Mouse (Mus musculus): ENCODE results near the gene Skp2.

The Skp2 gene

DNA sequence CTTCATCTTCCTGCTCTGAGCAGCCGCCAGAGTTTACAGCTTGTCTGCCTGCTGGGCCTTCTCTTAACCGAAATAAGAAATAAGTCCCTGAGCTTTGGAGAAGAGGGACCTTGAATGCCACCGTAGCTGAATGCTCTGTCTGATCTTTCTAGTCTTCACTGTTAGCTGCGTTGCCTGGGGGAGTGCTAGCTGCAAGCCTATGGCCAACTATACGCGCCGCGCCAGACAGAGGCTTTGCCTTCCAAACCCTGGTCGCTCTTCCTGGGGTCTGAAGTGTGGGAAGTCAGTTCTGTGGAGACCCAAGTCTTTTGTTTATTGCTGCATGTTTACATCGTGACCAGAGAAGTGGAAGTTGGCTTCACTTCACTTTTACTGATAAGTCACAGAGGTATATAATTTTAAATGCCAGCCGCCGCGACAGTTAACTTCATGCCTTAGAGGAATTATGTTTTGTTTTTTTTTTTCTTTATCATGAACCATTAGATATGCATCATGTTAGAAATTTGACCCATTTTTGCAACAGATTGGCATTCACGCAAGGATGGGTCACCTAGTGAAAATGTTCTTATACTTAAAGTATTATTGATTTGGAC, 79.5 kb downstream of the Skp2 start:
- no peak for DNase-seq (ENCODE audit: low spot score in 2 of 2)

GRCm38 (mm10) chr15:9074671-9075070, 80.6 kb downstream of the Skp2 start:
- DNase-seq (ENCODE audit: low spot score in 2 of 2) = no peak

GRCm38 (mm10) chr15:9074139-9074538, 81.1 kb downstream of the Skp2 start:
- no peak for DNase-seq (ENCODE audit: low spot score in 2 of 2)

DNA sequence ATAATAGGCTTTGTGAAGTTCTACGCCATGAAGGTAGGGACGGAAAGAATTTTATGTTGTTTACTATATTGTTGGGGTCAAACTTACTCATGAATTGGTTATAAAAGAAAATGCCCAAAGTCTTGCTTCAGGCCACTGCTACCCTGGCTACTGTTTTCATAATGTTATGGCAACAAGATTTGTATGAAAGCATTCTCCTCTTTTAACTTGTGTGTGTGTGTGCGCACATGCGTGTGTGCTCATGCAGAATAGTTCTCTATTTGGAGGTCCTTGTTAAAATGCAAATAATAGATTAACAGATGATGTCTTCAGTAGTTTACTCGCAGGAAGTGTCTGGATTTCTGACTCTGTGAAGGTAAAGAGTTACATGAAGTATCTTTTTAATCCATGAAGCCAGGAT, 81.5 kb downstream of the Skp2 start:
- DNase-seq (ENCODE audit: low spot score in 2 of 2) = no peak

GRCm38 (mm10) chr15:9073067-9073608, 82.1 kb downstream of the Skp2 start:
- DNase-seq (ENCODE audit: low spot score in 2 of 2) = no peak

- no peak for DNase-seq (ENCODE audit: low spot score in 2 of 2)
Observed at GRCm38 (mm10) chr15:9072630-9073029, 82.6 kb downstream of the Skp2 start.

DNA sequence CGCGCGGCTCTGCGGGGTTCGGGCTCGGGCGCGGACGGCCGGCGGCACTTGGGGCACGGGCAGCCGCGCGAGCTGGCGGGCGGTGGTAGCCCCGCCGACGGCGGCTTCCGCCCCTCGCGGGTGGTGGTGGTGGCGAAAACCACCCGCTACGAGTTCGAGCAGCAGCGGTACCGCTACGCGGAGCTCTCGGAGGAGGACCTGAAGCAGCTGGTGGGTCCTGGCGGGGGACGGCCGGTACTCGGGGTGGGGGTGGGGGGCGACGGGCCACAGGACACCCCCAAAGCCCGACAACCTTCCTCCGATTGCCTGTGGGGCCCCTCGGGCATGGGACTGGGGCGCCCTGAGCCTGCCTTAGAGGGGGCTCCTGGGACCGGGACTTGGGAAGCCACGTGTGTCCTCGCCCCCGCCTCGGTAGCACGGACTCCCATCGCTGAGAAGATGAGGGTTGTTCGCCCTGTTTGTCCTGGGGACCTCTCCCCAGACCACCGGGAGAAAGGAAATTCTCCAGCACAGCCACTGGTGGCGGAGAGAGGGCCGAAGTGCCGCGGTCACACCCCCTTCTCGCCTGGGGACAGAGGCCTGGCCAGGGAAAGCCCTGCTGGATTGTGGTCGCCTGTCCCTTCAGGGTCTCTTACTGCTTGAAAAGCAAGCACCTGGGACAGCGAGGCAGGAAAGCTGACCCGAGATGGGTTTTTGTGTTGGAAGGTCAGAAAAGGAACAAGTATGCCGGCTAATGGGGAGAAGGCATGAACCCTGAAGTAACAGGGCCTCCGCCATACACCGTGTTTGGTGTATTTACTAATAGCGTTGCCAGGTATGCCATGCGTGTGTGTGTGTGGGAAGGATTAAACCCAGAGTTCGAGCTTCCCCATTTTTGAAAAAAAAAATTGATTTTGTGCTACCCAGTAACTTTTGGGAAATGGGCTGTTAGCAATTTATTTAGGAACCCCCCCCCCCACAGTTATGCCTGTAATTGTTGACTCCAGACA, 83.4 kb downstream of the Skp2 start:
- DNase-seq (ENCODE audit: low spot score in 2 of 2) = peak; percentile 20 to 60

DNA sequence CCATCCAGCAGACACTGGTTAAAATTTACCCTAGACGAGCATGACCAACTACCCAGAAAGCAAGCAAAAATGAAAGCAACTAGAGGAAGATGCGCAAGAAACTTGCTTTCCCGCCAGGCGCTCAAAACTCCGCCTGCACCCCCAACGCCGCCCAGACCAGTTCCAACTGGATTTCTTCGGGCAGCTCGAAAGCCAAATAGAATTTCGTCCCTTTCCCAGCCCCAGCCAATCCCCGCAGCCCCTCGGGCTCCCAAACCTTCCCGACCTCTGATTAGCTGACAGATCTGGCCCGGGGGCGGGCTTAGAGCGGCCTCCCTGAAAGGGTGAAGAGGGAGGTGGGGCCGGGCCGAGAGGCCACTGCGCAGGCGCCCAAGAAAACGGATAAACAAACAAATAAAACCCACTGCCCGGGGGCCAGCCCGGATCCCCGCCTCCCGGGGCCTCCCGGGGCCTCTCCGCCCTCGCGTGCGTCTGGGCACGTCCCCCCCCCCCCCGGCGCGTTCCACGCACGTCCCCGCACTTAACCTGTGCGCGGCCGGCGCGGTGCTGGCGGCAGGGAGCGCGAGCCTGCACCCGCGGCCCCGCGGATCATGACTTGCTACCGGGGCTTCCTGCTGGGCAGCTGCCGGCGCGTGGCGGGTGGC, 84.2 kb downstream of the Skp2 start, which contains the start of gene Nadk2:
Gene Nadk2 (plus strand): TSS at position 349 of the 644 bp plus-strand sequence.
- DNase-seq (ENCODE audit: low spot score in 2 of 2) = peak; percentile 91 to 99

DNA sequence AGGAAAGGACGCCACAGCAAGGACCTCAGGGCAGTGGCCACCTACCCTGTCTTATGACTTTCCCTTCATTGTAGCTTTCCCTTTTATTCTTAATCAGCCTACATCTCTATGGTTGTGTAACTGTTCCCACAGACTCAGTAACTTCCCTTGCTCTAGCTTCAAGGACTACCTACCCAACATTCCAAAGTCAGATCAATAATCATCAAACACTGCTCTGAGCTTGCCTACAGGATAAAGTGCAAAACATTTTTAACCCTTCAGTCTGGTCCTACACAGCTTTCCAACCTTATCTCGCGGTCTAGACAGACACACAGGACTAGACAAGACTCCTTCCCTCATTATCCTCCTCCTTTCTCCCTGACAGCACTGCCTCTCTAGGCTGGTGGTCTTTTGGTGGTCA, 84.9 kb downstream of the Skp2 start:
- DNase-seq (ENCODE audit: low spot score in 2 of 2) = no peak

DNA sequence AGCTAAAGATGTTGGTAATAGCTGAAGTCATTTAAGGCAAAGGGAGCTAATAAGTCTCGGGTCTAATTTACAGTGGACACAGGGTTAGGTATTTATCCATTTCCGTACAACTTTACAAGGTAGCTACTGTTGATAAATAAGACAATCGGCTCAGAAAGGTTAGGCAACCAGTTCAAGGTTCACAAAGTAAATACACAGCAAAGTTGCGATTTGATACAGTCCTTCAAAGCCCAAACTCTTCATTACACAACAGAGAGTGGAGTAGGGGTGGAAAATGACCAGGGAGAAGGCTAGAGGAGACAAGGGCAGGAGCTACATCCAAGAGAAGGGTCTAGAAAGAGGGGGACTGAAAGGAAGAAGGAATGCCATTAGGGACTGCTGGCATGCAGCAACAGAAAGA, 86.3 kb downstream of the Skp2 start:
- no peak for DNase-seq (ENCODE audit: low spot score in 2 of 2)

Measured in urinary bladder, adult 18-20 months (tissue).